Mouse (Mus musculus) heart, adult 9 months (tissue): ENCODE data around the gene Exoc1.

Experiments
- DNase-seq, 2 experiments: peaks; one replicate each; pipeline ENCODE4 v3.0.0; 2022; ENCODE audit warnings: low spot score in 2 of 2

Exoc1 gene

GRCm38 (mm10) chr5:76529040-76529703 is at the start of gene Exoc1:
Exoc1 (plus strand) TSS chr5:76529311.
- peak; percentile 92 to 95 for DNase-seq

- DNase-seq = no peak
Observed at GRCm38 (mm10) chr5:76483811-76484210, 45.3 kb upstream of the Exoc1 start, which contains the start of gene Gm7271. Gm7271 (plus strand) TSS chr5:76484040.

GRCm38 (mm10) chr5:76495126-76495525 is 34.0 kb upstream of the Exoc1 start:
- no peak for DNase-seq

DNA sequence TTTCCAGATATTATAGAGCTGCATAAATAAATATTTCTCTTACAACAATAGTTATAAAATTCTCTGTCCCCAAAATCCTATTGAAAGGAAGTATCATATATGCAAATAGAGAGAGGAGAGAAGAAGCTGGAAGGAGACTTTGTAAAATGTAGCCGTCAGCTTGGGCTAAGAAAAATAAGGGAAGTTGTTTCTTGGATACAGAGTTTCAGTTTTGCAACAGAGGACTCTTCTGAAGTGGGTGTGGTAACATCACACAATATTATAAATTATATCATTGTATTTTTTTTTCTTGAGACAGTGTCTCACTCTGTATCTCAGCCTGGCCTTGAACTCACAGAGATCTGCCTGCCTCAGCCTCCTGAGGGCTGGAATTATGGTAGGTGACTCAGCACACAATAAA is 6.7 kb upstream of the Exoc1 start:
- DNase-seq = no peak

GRCm38 (mm10) chr5:76524623-76525022 is 4.5 kb upstream of the Exoc1 start:
- DNase-seq = no peak

- DNase-seq = no peak
Observed at GRCm38 (mm10) chr5:76525066-76525465, 4.0 kb upstream of the Exoc1 start.

DNA sequence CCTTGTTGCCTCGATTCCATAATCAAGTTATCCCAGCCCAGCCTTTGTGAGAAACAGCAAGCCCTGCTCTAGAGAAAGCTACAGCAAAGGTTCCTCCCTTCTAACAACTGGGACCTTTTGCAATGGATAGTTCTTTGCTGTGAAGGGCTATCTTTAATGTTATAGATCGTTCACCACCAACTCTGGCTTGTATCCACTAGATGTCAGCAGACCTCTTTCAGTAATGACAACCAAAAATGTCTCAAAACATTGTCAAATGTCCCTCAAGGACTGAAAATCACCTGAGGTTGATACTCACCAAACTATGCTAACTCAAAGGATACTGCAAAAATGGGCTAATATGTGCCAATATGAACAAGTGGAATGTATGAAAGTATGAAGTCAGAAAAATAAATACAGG is 3.3 kb upstream of the Exoc1 start:
- no peak for DNase-seq

- no peak for DNase-seq
Observed at GRCm38 (mm10) chr5:76529704-76530066, 574 bp downstream of the Exoc1 start.

- DNase-seq = peak; percentile 26 to 34
Observed at GRCm38 (mm10) chr5:76533186-76533585, 4.1 kb downstream of the Exoc1 start.

GRCm38 (mm10) chr5:76536231-76536630 is 7.1 kb downstream of the Exoc1 start:
- no peak for DNase-seq

DNA sequence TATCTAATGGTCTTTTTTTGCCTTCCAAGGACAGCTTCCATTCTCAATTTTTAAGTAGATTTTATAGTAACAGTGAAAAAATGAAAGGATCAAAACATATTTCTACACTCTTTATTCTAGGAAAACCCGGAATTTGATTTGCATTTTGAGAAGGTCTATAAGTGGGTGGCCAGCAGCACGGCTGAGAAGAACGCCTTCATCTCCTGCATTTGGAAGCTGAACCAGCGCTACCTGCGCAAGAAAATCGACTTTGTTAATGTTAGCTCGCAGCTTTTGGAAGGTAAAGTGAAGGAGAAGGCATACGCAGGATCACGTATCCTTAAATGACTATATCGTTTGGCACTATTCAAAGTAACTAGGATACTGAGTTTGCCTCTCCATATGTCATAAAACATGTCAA is 8.5 kb downstream of the Exoc1 start:
- no peak for DNase-seq

DNA sequence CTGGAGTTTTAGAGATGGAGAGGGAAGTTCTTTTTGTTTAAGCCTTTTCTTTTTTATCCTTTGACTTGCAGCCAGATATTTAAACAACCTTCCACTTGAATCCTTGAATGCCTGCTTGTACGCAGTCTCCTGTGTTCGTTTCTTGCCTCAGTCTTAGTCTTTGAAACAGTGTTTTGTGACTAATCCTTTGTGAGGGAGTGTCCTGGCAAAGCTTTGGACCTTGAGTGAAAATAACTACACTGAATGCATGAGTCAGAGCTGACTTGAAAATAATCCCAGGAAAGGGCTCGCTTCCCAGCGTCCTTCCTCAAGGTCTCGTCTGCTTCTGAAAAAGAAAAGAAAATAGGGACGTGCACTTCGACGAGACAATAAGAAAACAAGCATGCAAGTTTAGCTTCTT is 11.1 kb downstream of the Exoc1 start:
- peak; percentile 34 to 61 for DNase-seq

- no peak for DNase-seq
Observed at GRCm38 (mm10) chr5:76540842-76541241, 11.7 kb downstream of the Exoc1 start.

DNA sequence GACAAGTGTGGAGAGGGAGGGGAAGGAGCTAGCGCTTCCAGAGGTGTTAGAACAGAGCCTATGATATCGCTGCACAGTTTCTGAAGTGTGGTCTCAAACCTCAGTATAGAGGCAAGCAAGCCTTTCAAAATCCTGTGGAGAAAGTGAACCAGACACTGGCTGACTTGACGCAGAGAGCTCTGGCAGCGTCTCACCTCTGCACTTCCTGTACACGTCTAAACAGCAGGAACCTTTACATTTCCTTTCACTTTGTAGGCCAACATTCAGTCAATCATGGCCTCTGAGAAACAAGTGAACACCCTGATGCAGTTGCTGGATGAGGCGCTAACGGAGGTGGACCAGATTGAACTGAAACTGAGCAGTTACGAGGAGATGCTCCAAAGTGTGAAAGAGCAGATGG is 14.1 kb downstream of the Exoc1 start:
- no peak for DNase-seq

DNA sequence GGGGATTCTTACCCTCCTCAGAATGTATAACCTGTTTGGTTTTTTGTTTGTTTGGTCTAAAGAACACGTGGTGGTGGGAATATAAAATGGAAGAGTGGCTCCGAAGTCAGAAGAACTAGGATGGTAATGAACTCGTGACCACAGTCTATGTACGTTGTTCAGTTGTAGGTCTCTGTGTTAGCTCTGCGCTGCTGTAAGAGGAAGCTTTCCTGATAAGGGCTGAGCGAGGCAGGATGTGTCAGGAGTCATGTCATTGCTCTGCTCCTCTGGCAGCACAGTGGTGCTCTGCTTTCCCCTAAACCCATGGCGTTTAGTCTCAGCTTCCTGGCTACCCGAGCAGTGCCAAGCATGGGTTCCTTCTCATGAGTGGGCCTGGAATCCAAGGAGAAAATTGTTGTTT is 21.3 kb downstream of the Exoc1 start:
- no peak for DNase-seq

DNA sequence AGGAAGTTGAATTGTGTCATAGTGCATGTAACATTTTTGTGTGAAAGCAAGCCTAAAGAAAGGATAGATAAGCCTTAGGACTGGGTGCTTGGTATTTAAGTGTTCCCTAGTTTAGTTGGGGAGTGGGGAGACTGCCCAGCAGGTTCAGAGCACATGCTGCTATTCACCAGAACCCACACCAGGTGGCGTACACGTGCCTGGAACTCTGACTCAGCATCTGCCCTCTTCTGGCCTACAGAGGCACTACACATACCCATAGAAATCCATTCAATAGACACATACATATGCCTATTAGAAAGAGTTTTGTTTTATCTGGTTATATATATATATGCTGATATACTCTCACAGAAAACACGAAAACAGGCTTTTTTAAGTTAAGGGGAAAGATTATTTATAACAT is 36.2 kb downstream of the Exoc1 start:
- DNase-seq = peak; percentile 19 to 31

GRCm38 (mm10) chr5:76574251-76574650 is 45.1 kb downstream of the Exoc1 start:
- no peak for DNase-seq

GRCm38 (mm10) chr5:76577026-76577425 is 47.9 kb downstream of the Exoc1 start:
- DNase-seq = no peak

GRCm38 (mm10) chr5:76585378-76585777 is 56.3 kb downstream of the Exoc1 start:
- DNase-seq = no peak

- peak; percentile 85 to 86 for DNase-seq
Observed at GRCm38 (mm10) chr5:76588551-76589283, 59.6 kb downstream of the Exoc1 start, which contains the start of gene Cep135. Cep135 (plus strand) TSS chr5:76588698.

GRCm38 (mm10) chr5:76589311-76589710 is 60.2 kb downstream of the Exoc1 start:
- DNase-seq = no peak

GRCm38 (mm10) chr5:76590009-76590408 is 60.9 kb downstream of the Exoc1 start:
- no peak for DNase-seq

GRCm38 (mm10) chr5:76591885-76592284 is 62.8 kb downstream of the Exoc1 start:
- DNase-seq = no peak
